Mouse (Mus musculus) testis, adult 2 months (tissue): ENCODE measurements at regions not wholly inside any gene's neighbourhood (a gene's known extent, or its start where the extent isn't known, plus 50 kb on each side); places are given as distances from the start of the nearest gene placed in this dataset.

Source experiments
- H3K27ac ChIP-seq: fragments of 200-500 bp; 2 replicates; pipeline ENCODE4 v1.5.1; 2012; ENCODE audit warnings: low read depth, low read length; ENCODE audit not compliant: control insufficient read depth, insufficient read depth
- H3K27me3 ChIP-seq: fragments of 200-500 bp; 2 replicates; pipeline ENCODE4 v1.6.1; 2012; ENCODE audit warnings: mild to moderate bottlenecking, low read length, moderate library complexity; ENCODE audit not compliant: control insufficient read depth, insufficient read depth
- H3K36me3 ChIP-seq: fragments of 200-500 bp; 2 replicates; pipeline ENCODE4 v1.6.1; 2012; ENCODE audit warnings: mild to moderate bottlenecking, low read length; ENCODE audit not compliant: control insufficient read depth, insufficient read depth
- H3K4me1 ChIP-seq: fragments of 200-500 bp; 2 replicates; pipeline ENCODE4 v1.6.1; 2012; ENCODE audit warnings: low read length; ENCODE audit not compliant: control insufficient read depth, insufficient read depth
- H3K4me3 ChIP-seq: fragments of 200-500 bp; 2 replicates; pipeline ENCODE4 v1.5.1; 2012; ENCODE audit warnings: low read depth, mild to moderate bottlenecking, low read length, moderate library complexity, mixed read lengths; ENCODE audit not compliant: control insufficient read depth
- CTCF ChIP-seq: fragments of 200-500 bp; IDR thresholded peaks from 2 replicates; pipeline ENCODE4 v1.5.1; 2012; ENCODE audit warnings: low read depth, mild to moderate bottlenecking, inconsistent platforms, low read length, moderate library complexity; ENCODE audit not compliant: control insufficient read depth, insufficient read depth, insufficient replicate concordance
- POLR2A ChIP-seq: fragments of 200-500 bp; IDR thresholded peaks from 2 replicates; pipeline ENCODE4 v1.6.1; 2012; ENCODE audit warnings: low read depth, mild to moderate bottlenecking, inconsistent platforms, low read length, moderate library complexity; ENCODE audit not compliant: control insufficient read depth

DNA sequence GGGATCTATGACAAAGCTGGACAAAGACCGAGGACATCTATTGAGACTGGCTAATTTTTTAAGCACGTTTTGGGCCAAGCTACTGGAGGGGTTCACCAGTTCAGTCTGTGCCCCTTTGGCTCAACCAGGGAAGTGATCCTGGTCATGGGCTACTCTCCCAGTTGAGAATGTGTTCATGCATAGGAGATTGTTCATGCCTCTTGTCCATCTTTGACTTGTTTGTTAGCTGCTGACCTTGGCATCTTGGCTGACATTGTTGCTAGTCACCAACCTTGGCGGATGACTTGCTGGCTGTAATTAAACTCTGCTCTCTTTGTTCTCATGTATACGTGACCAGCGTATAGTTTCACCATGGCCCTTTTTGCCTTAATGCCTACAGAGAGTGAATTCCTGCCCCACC, 686.2 kb upstream of the Vstm2b start:
- Histone ChIP-seq H3K27ac (no peak overlapping the region), H3K4me1 (no peaks in the 10 kb centered on the region), H3K4me3 (no peak overlapping the region), H3K27me3 (no peaks in the 10 kb centered on the region), H3K36me3 (no peaks in the 10 kb centered on the region)
- no peak for TF ChIP-seq CTCF
- no peak for TF ChIP-seq POLR2A

DNA sequence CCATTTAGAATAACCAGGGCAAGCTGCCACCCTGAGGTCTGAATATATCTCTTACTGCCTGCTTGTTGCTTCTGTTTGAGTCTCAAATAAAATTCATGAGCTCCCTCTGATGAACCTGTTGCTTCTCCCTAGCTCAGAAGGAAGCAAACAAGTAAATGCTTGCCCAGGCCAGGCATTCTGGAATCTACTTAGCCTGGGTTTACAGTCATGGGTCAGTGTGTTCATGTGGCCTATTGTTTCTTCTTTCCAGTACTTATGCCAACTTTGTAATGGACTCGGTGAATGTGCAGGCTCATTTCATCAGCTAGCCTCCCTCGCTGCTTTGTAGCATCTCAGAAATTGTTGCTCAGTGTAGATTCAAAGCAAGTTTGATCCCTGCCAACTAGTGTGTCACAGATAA, 685.6 kb upstream of the Vstm2b start:
- Histone ChIP-seq H3K4me3 (no peak overlapping the region), H3K36me3 (no peaks in the 10 kb centered on the region), H3K27ac (no peak overlapping the region), H3K27me3 (no peaks in the 10 kb centered on the region), H3K4me1 (no peaks in the 10 kb centered on the region)
- no peak for TF ChIP-seq POLR2A
- no peak for TF ChIP-seq CTCF

DNA sequence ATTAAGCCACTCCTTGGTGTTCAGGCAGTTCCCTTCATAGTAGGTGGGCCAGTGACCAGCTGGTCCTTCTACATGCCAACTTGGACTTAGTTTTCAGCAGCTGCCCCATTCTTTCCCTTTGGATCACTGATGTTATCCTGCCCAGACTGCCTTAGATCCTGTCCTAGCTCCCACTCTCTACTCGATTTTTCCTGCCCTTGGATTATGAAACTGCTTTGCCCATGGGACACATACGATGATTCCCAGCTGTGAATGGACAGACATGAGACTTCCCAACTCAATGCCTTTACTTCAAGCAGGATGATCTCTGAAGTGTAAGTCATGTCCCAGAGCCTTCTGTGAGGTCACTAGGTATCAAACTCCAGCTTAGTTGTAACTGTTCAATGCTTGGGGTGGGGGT, 684.5 kb upstream of the Vstm2b start:
- TF ChIP-seq POLR2A, result no peak
- no peak for TF ChIP-seq CTCF
- H3K27ac ChIP-seq, result no peak overlapping the region
- H3K4me3 ChIP-seq, result no peak overlapping the region
- no peaks in the 10 kb centered on the region for H3K27me3 ChIP-seq
- no peaks in the 10 kb centered on the region for H3K36me3 ChIP-seq
- no peaks in the 10 kb centered on the region for H3K4me1 ChIP-seq

DNA sequence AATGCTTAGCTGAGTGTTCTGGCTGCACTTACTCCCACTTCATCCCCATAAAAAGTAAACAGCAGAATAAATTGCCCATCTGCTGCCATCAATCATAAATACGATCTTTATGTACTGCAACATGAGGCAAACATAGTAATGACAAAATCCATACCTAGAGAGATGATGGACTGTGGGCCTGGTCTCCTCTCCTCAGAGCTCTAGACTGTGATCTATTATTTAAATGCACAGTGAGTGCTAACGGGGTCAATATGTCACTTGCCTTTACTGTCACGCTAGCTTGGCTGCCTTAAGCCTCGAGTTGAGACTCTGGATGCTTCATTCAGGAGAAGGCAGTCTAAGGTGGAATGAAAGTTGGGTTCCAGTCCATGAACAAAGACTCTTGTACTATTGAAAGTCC, 683.7 kb upstream of the Vstm2b start:
- H3K4me1 ChIP-seq, result no peaks in the 10 kb centered on the region
- H3K27me3 ChIP-seq, result no peaks in the 10 kb centered on the region
- H3K4me3 ChIP-seq, result no peak overlapping the region
- no peak overlapping the region for H3K27ac ChIP-seq
- no peak for TF ChIP-seq POLR2A
- no peak for TF ChIP-seq CTCF
- H3K36me3 ChIP-seq, result no peaks in the 10 kb centered on the region

DNA sequence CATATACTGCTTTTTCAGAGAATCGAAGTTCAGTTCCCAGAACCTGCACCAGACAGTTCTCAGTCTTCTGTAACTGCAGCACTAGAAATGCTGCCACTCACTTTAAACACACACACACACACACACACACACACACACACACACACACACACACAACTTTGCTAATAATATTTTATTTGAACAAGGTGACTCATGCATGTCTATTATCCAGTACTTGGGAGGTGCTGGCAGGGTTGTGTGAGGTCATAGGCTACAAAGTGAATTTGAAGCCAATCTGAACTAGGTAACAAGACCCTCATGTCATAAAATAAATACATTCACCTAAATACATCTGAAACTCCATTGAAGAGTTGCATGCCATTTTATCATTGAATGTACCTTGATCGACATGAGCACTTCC, 682.9 kb upstream of the Vstm2b start:
- H3K4me1 ChIP-seq, result no peaks in the 10 kb centered on the region
- TF ChIP-seq POLR2A (no peak), CTCF (no peak)
- H3K27ac ChIP-seq, result no peak overlapping the region
- H3K36me3 ChIP-seq, result no peaks in the 10 kb centered on the region
- no peak overlapping the region for H3K4me3 ChIP-seq
- H3K27me3 ChIP-seq, result no peaks in the 10 kb centered on the region

DNA sequence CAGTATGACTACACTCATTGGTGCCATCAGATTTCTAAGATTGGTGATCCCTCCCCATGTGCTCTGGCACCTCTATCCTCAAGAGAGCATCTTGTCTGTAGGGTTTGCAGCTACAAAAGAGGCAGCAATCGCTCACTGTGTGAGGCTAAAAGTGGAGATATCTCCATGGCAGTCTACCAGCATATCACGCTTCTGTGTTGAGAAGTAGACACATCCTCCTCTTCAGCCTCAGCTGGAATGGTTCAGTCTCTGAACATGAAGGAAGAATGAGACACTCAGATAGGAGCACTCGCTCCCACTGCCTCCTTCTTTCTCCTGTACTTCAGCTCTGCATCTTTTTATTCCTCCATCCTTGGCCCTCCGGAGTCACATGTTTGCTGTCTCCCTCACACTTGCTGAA, 677.6 kb upstream of the Vstm2b start:
- H3K36me3 ChIP-seq, result no peaks in the 10 kb centered on the region
- no peak overlapping the region for H3K4me3 ChIP-seq
- no peak for TF ChIP-seq CTCF
- TF ChIP-seq POLR2A, result no peak
- H3K27ac ChIP-seq, result no peak overlapping the region
- no peaks in the 10 kb centered on the region for H3K27me3 ChIP-seq
- no peaks in the 10 kb centered on the region for H3K4me1 ChIP-seq

DNA sequence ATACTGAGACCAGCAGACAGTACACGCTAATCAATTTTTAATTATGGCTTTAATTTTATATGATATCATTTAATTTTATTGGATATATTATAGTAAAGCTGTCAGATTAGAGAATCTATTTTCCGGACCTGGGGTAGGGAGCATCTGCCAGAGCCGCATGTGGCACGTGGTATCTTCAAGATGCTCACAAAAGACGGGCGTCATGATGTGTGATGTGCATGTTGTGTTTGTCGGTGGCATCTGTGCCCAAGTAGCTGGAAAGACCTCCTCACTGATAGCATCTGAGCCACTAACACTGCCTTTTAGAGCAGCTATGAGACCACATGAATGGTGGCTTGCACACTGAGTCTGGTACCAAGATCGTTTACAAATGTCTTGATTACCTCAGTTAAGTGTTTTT, 652.9 kb upstream of the Vstm2b start:
- Histone ChIP-seq H3K27ac (no peak overlapping the region), H3K36me3 (no peaks in the 10 kb centered on the region), H3K4me1 (no peaks in the 10 kb centered on the region), H3K4me3 (no peak overlapping the region), H3K27me3 (no peaks in the 10 kb centered on the region)
- TF ChIP-seq CTCF (no peak), POLR2A (no peak)

DNA sequence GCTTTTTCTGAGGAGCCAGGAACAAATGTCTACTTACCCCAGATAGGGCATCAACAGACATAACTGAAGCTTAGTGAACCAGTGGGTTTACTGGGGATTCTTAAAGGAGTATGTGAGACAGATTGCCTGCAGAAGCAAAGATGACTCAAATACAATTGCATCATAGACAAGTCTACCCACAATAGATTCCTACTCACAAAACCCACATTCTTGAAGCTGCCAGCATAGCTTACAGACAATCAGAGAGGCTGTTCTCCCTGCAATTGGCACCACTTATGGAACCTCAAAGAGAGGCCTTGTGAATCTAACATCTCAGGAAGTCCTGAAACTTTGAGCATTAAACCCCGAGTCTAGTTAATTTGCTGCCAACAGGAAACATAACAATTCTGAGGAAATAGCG, 649.6 kb upstream of the Vstm2b start:
- Histone ChIP-seq H3K36me3 (no peaks in the 10 kb centered on the region), H3K27ac (no peak overlapping the region), H3K4me3 (no peak overlapping the region), H3K27me3 (no peaks in the 10 kb centered on the region), H3K4me1 (no peaks in the 10 kb centered on the region)
- no peak for TF ChIP-seq CTCF
- no peak for TF ChIP-seq POLR2A

DNA sequence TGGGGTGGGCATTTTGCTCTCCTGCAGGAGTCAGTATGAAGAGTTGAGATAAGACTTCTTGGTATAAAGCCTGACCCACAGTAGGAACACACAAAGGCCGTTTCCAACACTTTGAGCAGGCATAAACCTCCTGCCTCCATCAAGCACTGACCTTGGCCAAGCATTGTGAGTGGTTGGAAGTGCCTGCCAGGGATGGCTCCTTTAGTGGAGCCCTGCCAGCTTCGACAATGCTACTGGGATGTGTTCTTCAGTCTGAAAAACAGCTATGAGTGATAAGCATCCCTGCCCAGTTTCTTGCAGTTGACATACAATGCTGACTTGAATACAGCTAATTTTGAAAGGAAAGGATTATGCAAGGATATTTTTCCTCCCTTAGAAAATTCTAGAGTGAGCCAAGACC, 644.6 kb upstream of the Vstm2b start:
- H3K27ac ChIP-seq, result no peak overlapping the region
- H3K27me3 ChIP-seq, result no peaks in the 10 kb centered on the region
- H3K4me1 ChIP-seq, result no peaks in the 10 kb centered on the region
- no peak overlapping the region for H3K4me3 ChIP-seq
- no peaks in the 10 kb centered on the region for H3K36me3 ChIP-seq
- TF ChIP-seq CTCF, result no peak
